Mouse (Mus musculus) gastrocnemius, postnatal 10 days (tissue): ENCODE results near the gene Arf6. TPM values are rescaled to one million over a fixed set of nuclear protein-coding genes. Genes with fewer than 3 reads are reported as not detected.

ENCODE experiments used
- DNase-seq: peaks from one replicate; pipeline ENCODE4 v3.0.0; 2021; ENCODE audit warnings: mixed read lengths
- microRNA-seq, 2 experiments: library from miRNA; unstranded; fragments of <30 nt; microRNA quantifications; one replicate each; pipeline ENCODE4 v1.2.0; 2021
- total RNA-seq, 2 experiments: library from RNA; stranded (reverse); gene quantifications; 2 replicates each; pipeline ENCODE4 v1.2.3; 2021

Arf6 gene
- total RNA-seq, 2 experiments from 2014 or later: 42.5 to 52.1 TPM

DNA sequence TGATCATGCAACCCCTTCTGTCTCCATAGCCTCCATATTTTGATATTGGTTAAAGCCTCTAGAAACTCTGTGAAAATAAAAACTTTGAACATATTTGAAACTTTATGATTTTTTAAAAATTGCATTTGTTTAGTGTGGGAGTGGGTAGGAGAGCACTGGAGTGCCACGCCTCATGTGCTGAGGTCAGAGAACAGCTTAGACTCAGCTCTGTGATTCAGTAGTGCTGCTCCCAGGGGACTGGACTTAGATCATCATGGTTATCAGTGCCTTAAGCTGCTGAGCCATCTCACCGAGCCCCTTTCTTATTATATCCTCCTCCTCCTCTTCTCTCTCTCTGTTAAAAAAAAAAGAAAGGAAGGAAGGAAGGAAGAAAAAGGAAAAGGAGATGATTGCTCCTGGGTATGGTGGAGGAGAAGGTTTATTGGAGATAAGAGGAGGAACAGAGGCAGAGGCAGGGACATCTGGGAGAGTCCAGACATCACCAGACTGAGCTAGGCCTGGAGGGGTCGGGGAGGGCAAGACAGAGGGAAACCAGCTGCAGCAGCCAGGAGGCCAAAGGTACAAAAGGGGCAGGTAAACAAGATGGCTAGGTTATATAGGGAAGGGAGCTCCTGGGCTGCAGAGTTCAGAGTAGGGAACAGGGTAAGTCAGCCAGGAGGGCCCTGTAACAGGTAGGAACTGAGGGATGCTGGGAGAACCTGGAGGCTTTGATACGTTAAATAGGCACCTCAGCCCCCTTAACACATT lies 43.0 kb downstream of the Arf6 start:
- peak; percentile 18 for DNase-seq

DNA sequence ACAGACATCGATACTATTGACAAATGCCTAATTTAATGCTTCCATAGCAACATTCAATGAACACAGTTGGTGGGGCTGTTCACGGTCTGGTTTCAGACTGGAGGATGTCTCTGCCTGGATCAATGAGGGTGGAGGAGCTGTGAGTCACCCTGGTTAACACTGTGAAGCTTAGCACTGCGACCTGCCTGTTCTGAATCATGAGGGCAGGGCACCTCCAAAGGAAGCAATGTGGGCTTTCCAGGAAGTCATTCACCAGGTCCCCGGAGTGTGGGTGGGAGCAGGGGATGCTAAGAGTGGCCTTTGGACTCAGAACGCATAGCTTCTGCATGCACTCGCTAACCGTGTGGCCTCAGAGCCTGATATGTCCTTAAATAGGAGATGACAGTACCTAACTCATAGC lies 44.8 kb downstream of the Arf6 start:
- DNase-seq: no peak

DNA sequence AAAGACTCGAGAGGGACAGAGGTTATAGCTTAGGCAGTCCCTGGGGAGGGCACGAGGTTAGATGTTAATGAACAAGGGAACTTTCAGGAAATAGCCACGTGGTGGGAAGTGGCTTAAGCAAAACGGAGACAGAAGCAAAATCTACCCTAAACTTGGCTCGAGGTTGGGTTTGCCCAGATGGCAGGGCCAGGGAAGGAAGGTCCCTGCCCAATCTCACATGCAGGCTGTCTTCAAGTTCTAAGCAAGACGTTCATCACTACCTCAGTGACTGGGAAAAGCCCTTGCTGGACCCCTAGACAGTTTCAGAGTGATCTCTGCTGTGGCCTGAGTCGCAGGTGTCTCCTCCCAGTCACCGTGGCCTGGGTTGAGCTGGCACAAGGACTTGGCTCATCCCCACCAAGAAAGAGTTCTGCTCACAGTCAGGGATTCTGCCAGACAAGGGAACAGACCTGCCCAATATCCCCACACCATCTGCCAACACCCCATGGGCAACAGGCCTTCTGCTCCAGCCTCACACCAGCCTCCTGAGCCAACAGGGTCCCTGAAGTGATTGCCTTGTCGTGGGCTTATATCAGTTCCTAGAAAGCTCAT lies 45.8 kb downstream of the Arf6 start:
- no peak for DNase-seq

DNA sequence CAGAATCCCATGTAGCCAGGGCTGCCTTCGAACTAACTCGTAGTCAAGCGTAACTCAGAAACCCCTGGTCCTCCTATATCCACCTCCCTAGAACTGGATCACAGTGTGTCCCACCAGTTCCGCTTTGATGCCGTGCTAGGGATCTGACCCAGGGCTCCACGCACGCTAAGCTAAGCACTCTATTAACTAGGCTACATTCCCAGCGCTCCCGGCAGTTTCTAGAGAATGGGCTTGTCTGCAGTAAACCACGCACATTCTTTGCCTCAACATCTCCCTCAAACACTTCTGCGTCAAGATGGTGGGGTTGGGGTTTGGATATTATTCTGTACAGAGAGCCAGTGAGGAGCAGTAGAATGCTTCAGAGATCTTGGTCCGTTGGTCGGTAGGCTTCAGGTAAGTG lies 46.7 kb downstream of the Arf6 start:
- DNase-seq: no peak

- no peak for DNase-seq
These were observed 47.2 kb downstream of the Arf6 start for GRCm38 (mm10) chr12:69419017-69419605.

DNA sequence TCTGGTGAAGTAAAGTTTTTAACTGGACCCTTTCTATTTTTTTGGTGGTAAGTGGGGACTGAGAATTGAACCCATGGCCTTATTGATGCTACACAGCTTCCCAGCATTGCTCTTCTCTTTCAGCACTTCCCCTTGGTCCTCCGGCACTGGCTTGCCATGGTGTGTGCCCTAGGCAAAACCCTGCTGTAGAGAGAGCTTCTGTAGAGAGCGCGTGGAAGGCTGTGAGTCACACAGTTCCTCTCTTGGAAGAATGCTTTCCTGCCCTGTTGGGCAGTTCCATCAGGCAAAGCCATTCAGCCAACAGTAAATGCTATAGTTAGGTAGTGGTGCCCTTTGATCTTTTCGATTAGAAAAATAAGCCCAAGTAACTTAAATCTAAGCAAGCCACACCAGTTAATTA lies 47.7 kb downstream of the Arf6 start:
- DNase-seq: no peak

DNA sequence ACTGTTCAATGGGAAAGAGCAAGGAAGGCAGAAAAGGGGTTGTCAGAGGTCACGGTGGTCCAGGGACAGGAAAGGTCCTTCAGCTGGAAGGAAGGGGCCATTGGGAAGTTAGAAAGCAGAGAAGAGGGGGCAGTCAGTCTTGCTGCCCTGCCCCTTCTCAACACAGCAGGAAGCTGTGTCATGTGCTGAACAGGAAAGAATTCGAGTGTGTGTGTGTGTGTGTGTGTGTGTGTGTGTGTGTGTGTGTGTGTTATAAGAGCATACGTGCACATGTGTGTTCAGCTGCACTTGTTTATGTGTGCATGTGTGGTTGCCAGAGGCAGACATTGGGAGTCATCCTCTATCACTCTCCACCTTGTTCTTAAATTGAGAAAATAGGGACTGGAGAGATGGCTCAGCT lies 48.8 kb downstream of the Arf6 start:
- no peak for DNase-seq

DNA sequence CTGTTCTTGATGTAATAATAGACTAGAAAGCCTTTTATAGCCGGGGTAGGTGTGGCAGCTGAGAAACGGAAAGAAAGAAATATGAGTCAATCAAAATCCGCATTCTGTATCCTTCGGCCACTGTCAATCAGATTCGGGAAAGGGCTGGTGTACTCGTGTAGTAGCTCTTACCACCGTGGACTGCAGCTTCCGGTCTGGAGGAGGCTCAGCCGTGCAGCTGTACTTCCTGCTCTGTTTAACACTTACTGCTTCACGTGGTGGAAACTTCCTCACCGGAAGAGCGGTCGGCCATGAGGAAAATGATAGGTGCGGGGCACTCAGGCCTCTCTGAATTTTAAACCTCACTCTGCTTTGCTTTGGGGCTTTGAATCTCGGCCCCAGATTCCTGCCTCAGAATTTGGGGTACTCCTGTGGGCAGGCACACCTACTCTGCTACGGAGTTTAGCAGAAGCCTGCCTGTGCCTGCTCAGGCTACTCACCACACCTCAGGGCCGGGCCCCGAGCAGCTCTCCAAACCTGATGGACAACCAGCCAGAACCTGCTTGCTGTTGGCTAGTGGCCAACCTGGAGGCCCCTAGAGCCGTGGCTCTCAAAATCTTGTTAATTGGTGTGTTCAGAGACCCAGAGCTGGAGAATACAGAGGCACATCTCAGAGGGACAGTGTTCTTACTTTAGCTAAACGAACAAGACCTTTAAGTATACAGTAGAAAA lies 51.0 kb downstream of the Arf6 start:
- no peak for DNase-seq

Small RNAs within 50 kb of the gene (microRNA-seq; reads per million reads assigned to microRNA genes)
- gene Gm47299: 0 reads per million in 2 experiments
- gene Gm47305: 0 reads per million in 2 experiments

Other genes starting within 250 kb of the Arf6 start
- 1,000 to 10,000 TPM; 1,302 to 1,393 TPM for gene Rps29, start 213.0 kb upstream of the Arf6 start, total RNA-seq
- 1 to 10 TPM in 1 of 2 experiments, under 1 TPM in 1; 0.56 to 1.3 TPM for gene Lrr1, start 203.3 kb upstream of the Arf6 start, total RNA-seq
- 100 to 1,000 TPM; 336 to 338 TPM for gene Rpl36al, start 188.1 kb upstream of the Arf6 start, total RNA-seq
- gene Mgat2, start 188.0 kb upstream of the Arf6 start, total RNA-seq: 10 to 100 TPM; 16.9 to 21.3 TPM
- gene Gm49383, start 175.0 kb upstream of the Arf6 start, total RNA-seq: 1 to 10 TPM; 2.7 to 3.4 TPM
- under 1 TPM; 0.61 to 0.70 TPM for gene Dnaaf2, start 173.7 kb upstream of the Arf6 start, total RNA-seq
- 1 to 10 TPM; 2.7 to 3.6 TPM for gene Gm49384, start 167.9 kb upstream of the Arf6 start, total RNA-seq
- 1 to 10 TPM; 2.2 to 3.2 TPM for gene Pole2, start 144.0 kb upstream of the Arf6 start, total RNA-seq
- 10 to 100 TPM; 10.1 to 13.5 TPM for gene Klhdc1, start 131.0 kb upstream of the Arf6 start, total RNA-seq
- 10 to 100 TPM; 76.3 to 87.7 TPM for gene Klhdc2, start 75.5 kb upstream of the Arf6 start, total RNA-seq
- 10 to 100 TPM; 21.3 to 23.4 TPM for gene Nemf, start 15.0 kb upstream of the Arf6 start, total RNA-seq
- gene Gm9887, start 308 bp downstream of the Arf6 start, total RNA-seq: under 1 TPM; 0.45 to 0.54 TPM
- gene Vcpkmt, start 210.9 kb downstream of the Arf6 start, total RNA-seq: 1 to 10 TPM; 5.1 to 5.5 TPM